Mouse (Mus musculus): Measurements from ENCODE around the gene Znrd1as. TPM values are rescaled to one million over a fixed set of nuclear protein-coding genes. Genes with fewer than 3 reads are reported as not detected.
"Not testable (repeated sequence)": the region's sequence is repeated elsewhere in the genome, so short reads cannot be mapped to it uniquely, and the experiment has no call there.

Znrd1as gene
- polyA plus RNA-seq, 1 experiment = 7.8 TPM

DNA sequence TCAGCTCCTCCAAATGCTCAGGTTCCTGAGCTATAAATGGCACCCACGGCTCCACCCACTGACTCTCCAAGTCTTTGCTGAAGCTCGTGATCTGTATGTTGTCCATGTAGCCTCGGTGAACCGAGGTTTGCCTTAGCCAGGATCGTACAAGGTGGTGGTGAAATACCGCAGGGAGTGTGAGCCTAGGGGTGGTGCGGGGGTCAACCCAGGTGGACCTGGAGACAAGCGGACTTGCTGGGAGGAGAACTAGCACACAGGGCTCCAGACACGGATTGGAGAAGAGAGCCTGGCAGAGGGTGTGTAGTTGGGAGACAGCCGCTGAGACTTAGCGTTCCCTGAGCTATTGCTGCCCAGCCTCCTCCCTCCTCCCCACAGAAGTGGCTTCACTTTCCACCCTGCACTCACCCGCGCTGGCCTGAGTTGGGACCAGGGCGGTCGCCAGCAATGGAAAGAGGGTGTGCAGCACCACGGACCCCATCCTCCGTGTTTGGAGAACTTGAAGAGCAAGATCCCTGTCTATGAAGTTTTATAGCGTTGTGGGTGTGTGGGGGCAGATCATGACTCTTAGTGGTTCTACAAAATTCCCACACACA lies 22.9 kb downstream of the Znrd1as start, which contains the start of gene 2410137M14Rik:
Gene 2410137M14Rik (minus strand): TSS at position 17 of the 593 bp plus-strand sequence.
- no peak within 1 kb of the TSS for H3K4me3 ChIP-seq (replicated peaks; ENCODE audit: control insufficient read depth, low read depth, low read length)
- no peak within 1 kb of the TSS for H3K27ac ChIP-seq (ENCODE audit: control insufficient read depth, insufficient read depth, low read depth, low read length, poor library complexity)
- TF ChIP-seq CTCF (IDR thresholded peaks at IDR 0.05; ENCODE audit: control insufficient read depth, insufficient read depth, low read length) (no peak), POLR2A (IDR thresholded peaks at IDR 0.05; ENCODE audit: borderline replicate concordance, control insufficient read depth, low read depth, low read length) (no peak)
- H3K4me1 ChIP-seq (ENCODE audit: control insufficient read depth, insufficient read depth, low read length) = no peaks in the 10 kb centered on the region; the same call in 1 of the 2 replicates
- WGBS = 37% methylated on average over 18 of the region's 18 CpGs

GRCm38 (mm10) chr17:36981845-36982244 lies 23.5 kb downstream of the Znrd1as start:
- Histone ChIP-seq H3K4me3 (replicated peaks; ENCODE audit: control insufficient read depth, low read depth, low read length) (no peak overlapping the region), H3K27ac (ENCODE audit: control insufficient read depth, insufficient read depth, low read depth, low read length, poor library complexity) (no peak overlapping the region), H3K4me1 (ENCODE audit: control insufficient read depth, insufficient read depth, low read length) (no peaks in the 10 kb centered on the region; the same call in 1 of the 2 replicates)
- 52% methylated on average over 4 of the region's 4 CpGs for WGBS
- TF ChIP-seq POLR2A (IDR thresholded peaks at IDR 0.05; ENCODE audit: borderline replicate concordance, control insufficient read depth, low read depth, low read length) (no peak), CTCF (IDR thresholded peaks at IDR 0.05; ENCODE audit: control insufficient read depth, insufficient read depth, low read length) (no peak)

- 59% methylated on average over 5 of the region's 5 CpGs for WGBS
- no peaks in the 10 kb centered on the region; the same call in 1 of the 2 replicates for H3K4me1 ChIP-seq (ENCODE audit: control insufficient read depth, insufficient read depth, low read length)
- no peak overlapping the region for H3K27ac ChIP-seq (ENCODE audit: control insufficient read depth, insufficient read depth, low read depth, low read length, poor library complexity)
- no peak for TF ChIP-seq POLR2A (IDR thresholded peaks at IDR 0.05; ENCODE audit: borderline replicate concordance, control insufficient read depth, low read depth, low read length)
- TF ChIP-seq CTCF (IDR thresholded peaks at IDR 0.05; ENCODE audit: control insufficient read depth, insufficient read depth, low read length) = no peak
- no peak overlapping the region for H3K4me3 ChIP-seq (replicated peaks; ENCODE audit: control insufficient read depth, low read depth, low read length)
These were observed 24.1 kb downstream of the Znrd1as start for GRCm38 (mm10) chr17:36982253-36983155.

GRCm38 (mm10) chr17:36988475-36988874 lies 30.1 kb downstream of the Znrd1as start:
- Histone ChIP-seq H3K4me1 (ENCODE audit: control insufficient read depth, insufficient read depth, low read length) (no peaks in the 10 kb centered on the region), H3K4me3 (replicated peaks; ENCODE audit: control insufficient read depth, low read depth, low read length) (no peak overlapping the region), H3K27ac (ENCODE audit: control insufficient read depth, insufficient read depth, low read depth, low read length, poor library complexity) (no peak overlapping the region)
- TF ChIP-seq CTCF (IDR thresholded peaks at IDR 0.05; ENCODE audit: control insufficient read depth, insufficient read depth, low read length) (no peak), POLR2A (IDR thresholded peaks at IDR 0.05; ENCODE audit: borderline replicate concordance, control insufficient read depth, low read depth, low read length) (no peak)
- WGBS = 21% methylated on average over 24 of the region's 24 CpGs

DNA sequence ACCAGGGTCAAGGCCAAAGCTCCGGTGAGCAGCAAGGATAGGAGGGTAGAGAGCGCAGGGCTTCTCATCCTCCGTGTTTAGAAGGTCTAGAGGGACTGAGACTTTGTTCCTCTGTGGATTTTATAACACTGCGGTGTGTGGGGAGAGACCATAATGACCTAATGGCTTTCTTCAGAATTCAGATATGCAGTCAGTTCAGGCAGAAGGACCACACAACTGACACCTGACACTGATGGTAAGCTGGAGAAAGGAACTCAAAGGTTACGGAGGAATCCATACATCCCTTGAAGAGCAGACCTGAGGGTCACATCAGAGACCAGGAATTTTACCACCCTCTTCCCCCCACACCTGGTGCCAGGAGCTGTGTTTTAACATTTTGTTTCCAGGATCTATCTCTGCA lies 31.0 kb downstream of the Znrd1as start, which contains the start of gene H2-M5:
Gene H2-M5 (minus strand): TSS at position 101 of the 400 bp plus-strand sequence.
- WGBS = 78% methylated on average over 5 of the region's 5 CpGs
- H3K4me1 ChIP-seq (ENCODE audit: control insufficient read depth, insufficient read depth, low read length) = no peaks in the 10 kb centered on the region
- TF ChIP-seq CTCF (IDR thresholded peaks at IDR 0.05; ENCODE audit: control insufficient read depth, insufficient read depth, low read length) (no peak), POLR2A (IDR thresholded peaks at IDR 0.05; ENCODE audit: borderline replicate concordance, control insufficient read depth, low read depth, low read length) (no peak)
- no peak within 1 kb of the TSS for H3K4me3 ChIP-seq (replicated peaks; ENCODE audit: control insufficient read depth, low read depth, low read length)
- no peak within 1 kb of the TSS for H3K27ac ChIP-seq (ENCODE audit: control insufficient read depth, insufficient read depth, low read depth, low read length, poor library complexity)

- WGBS = 81% methylated on average over 6 of the region's 6 CpGs
- H3K27ac ChIP-seq (ENCODE audit: control insufficient read depth, insufficient read depth, low read depth, low read length, poor library complexity); H3K4me3 ChIP-seq (replicated peaks; ENCODE audit: control insufficient read depth, low read depth, low read length); H3K4me1 ChIP-seq (ENCODE audit: control insufficient read depth, insufficient read depth, low read length): not testable (repeated sequence)
These were observed 32.2 kb downstream of the Znrd1as start for GRCm38 (mm10) chr17:36990630-36991029.

DNA sequence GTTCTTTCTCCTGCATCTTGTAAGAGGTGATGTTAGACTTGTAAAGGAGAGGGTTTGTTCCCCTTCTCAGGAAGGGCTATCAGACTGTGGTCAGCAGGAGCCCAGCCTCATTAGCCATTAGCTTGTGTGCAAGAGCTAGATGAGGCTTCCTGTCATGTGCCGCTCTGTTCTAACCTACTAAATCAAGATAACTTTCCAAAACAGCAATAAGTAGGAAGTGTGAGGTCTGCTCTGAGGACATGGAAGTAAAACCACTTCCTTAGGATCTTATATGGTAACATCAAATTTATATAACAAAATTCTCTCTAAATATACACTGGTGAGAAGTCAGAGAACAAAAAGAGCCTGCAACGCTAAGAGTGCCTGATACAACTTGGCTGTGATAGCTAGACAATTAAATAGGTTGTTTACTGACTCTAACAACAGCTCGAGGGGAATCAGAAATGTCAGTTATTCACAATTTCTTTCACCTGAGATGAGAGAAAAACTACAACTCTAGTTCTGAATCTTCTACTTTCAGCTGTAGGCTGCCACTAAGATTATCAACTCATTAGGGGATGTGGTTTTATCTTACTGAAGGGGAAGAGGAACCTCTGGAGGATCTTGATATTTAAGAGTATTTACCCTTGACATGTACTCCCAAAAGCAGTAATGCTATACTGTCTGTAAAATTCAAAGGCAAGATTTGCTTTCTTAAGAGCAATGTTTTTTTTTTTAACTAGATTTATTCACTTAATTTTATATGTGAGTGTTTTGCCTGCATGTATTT lies 34.1 kb downstream of the Znrd1as start:
- Histone ChIP-seq H3K4me3 (replicated peaks; ENCODE audit: control insufficient read depth, low read depth, low read length) (no peak overlapping the region), H3K27ac (ENCODE audit: control insufficient read depth, insufficient read depth, low read depth, low read length, poor library complexity) (no peak overlapping the region), H3K4me1 (ENCODE audit: control insufficient read depth, insufficient read depth, low read length) (no peaks in the 10 kb centered on the region)
- 2% methylated on average over 3 of the region's 3 CpGs for WGBS
- TF ChIP-seq CTCF (IDR thresholded peaks at IDR 0.05; ENCODE audit: control insufficient read depth, insufficient read depth, low read length) = no peak
- TF ChIP-seq POLR2A (IDR thresholded peaks at IDR 0.05; ENCODE audit: borderline replicate concordance, control insufficient read depth, low read depth, low read length) = no peak

Measured in bone marrow, adult 2 months (tissue).